Mouse (Mus musculus): ENCODE data around the gene Olfr887. TPM values are rescaled to one million over a fixed set of nuclear protein-coding genes. Genes with fewer than 3 reads are reported as not detected.

Olfr887 gene
- not detected for total RNA-seq (2021)
- long read RNA-seq, experiment 1, result 0 reads
- long read RNA-seq, experiment 2, result 0 reads

DNA sequence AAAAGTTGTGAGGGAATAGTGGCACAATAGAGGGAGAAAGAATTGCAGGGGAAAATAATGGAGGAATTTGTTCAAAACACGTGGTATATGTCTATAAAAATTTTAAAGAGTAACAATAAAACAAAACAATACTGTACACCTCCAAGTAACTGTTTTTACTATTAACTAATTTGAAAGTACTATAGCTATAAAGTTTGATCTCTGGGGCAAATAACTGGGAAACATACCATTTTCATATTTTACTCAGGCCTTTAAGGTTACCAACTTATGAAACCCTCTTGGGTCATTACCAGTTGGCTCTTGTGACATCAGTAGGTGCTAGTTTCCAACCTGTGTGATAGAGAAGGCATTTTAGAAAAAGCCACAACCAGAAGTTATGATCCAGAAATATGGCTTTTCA lies at the start of gene Olfr887:
Olfr887 (plus strand) TSS at position 301 of the 400 bp plus-strand sequence.
- no peak for DNase-seq

DNA sequence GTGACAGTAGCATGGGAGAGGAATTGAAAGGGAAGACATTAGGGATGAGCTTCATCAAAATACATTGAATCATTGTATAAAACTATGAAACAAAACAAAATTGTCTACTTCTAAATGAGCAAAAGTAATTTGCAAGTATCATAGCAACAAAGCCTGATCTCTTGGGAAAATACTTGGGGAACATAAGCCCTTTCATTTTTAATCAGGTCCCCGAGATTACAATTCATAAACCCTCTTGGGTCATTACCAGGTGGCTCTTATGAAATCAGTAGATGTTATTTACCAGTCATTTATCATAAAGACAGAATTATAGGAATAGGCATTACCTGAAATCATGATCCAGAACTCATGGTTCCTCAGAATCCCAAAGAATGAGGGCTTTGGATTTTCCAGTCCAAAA lies 37.6 kb upstream of the Olfr887 start, which contains the start of gene Olfr884:
Olfr884 (plus strand) TSS at position 301 of the 400 bp plus-strand sequence.
- no peak for DNase-seq

DNA sequence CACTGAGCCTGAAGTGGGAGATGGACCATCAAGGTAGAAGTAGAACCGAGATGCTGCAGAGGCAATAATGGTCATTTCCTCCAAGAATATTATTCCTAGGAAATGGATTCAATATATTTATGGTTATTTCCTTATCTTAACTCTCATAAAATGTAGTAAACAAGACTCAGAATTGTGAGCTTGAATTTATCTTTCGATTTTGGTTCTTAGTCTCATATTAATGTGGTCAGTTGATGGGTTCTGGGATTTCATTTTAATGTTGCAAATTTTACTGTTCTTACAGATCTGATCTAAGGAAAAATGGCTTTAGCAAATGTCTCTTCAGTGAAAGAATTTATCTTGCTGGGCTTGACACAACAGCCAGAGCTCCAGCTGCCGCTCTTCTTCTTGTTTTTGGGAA lies 22.9 kb upstream of the Olfr887 start, which contains the start of gene Olfr885:
Olfr885 (plus strand) TSS at position 301 of the 400 bp plus-strand sequence.
- no peak for DNase-seq

- no peak for DNase-seq
Measured at GRCm38 (mm10) chr9:38107828-38108227, 24.0 kb downstream of the Olfr887 start, which contains the start of gene Olfr888. Olfr888 (plus strand) TSS chr9:38108128.

- no peak for DNase-seq
Measured at GRCm38 (mm10) chr9:38114898-38115297, 31.0 kb downstream of the Olfr887 start, which contains the start of gene Olfr889. Olfr889 (plus strand) TSS chr9:38115198.

Other genes starting within 250 kb of the Olfr887 start
- 1 to 10 TPM in 1 of 2 experiments, not detected in 1; 1.1 TPM for gene Olfr877, start 229.8 kb upstream of the Olfr887 start, total RNA-seq (2021)
- not detected for gene Olfr145, start 187.3 kb upstream of the Olfr887 start, total RNA-seq (2021)
- gene Olfr878, start 166.2 kb upstream of the Olfr887 start, total RNA-seq (2021), result not detected
- gene Olfr881, start 92.2 kb upstream of the Olfr887 start, total RNA-seq (2021), result not detected
- gene Olfr883, start 58.3 kb upstream of the Olfr887 start, total RNA-seq (2021), result not detected
- not detected for gene Olfr884, start 37.5 kb upstream of the Olfr887 start, total RNA-seq (2021)
- gene Olfr885, start 22.8 kb upstream of the Olfr887 start, total RNA-seq (2021), result not detected
- not detected for gene Olfr888, start 24.1 kb downstream of the Olfr887 start, total RNA-seq (2021)
- under 1 TPM; 0.13 to 0.66 TPM for gene Olfr889, start 31.1 kb downstream of the Olfr887 start, total RNA-seq (2021)
- gene Olfr890, start 58.4 kb downstream of the Olfr887 start, total RNA-seq (2021), result not detected
- gene Olfr891, start 96.7 kb downstream of the Olfr887 start, total RNA-seq (2021), result not detected
- gene Olfr893, start 124.3 kb downstream of the Olfr887 start, total RNA-seq (2021), result not detected
- not detected for gene Olfr894, start 134.0 kb downstream of the Olfr887 start, total RNA-seq (2021)
- not detected for gene Olfr143, start 168.7 kb downstream of the Olfr887 start, total RNA-seq (2021)
- not detected for gene Olfr895, start 183.8 kb downstream of the Olfr887 start, total RNA-seq (2021)
- not detected for gene Olfr896-ps1, start 207.0 kb downstream of the Olfr887 start, total RNA-seq (2021)
- gene Olfr25, start 245.0 kb downstream of the Olfr887 start, total RNA-seq (2021), result not detected